Mouse (Mus musculus) midbrain, postnatal 0 days (tissue): ENCODE measurements around the gene Pot1a. TPM values are rescaled to one million over a fixed set of nuclear protein-coding genes. Genes with fewer than 3 reads are reported as not detected.

Source experiments
- ATAC-seq: fragments of 200-750 bp; cut with Nextera tagmentation; 2 replicates; pipeline ENCODE4 v1.8.0; 2017; ENCODE audit warnings: moderate number of reproducible peaks, mild to moderate bottlenecking, moderate TSS enrichment, moderate library complexity; ENCODE audit not compliant: low FRiP score
- DNase-seq: peaks from one replicate; pipeline ENCODE4 v3.0.0-alpha.2; 2015; ENCODE audit warnings: low spot score
- H3K27ac ChIP-seq: fragments of 300-500 bp; sonication (generic); 2 replicates; pipeline ENCODE4 v1.5.1; 2014; ENCODE audit warnings: low read depth, mild to moderate bottlenecking, low read length, mixed read lengths
- H3K27me3 ChIP-seq: fragments of 300-500 bp; sonication (generic); 2 replicates; pipeline ENCODE4 v1.6.1; 2014; ENCODE audit warnings: low read length, control low read depth, mixed read lengths; ENCODE audit not compliant: insufficient read depth
- H3K36me3 ChIP-seq: fragments of 300-500 bp; sonication (generic); 2 replicates; pipeline ENCODE4 v1.6.1; 2014; ENCODE audit warnings: low read length, control low read depth, mixed read lengths; ENCODE audit not compliant: insufficient read depth
- H3K4me1 ChIP-seq: fragments of 300-500 bp; sonication (generic); 2 replicates; pipeline ENCODE4 v1.6.1; 2014; ENCODE audit warnings: mild to moderate bottlenecking, control low read depth, antibody characterized with exemption, low read length, mixed read lengths; ENCODE audit not compliant: insufficient read depth
- H3K4me2 ChIP-seq: fragments of 300-500 bp; sonication (generic); 2 replicates; pipeline ENCODE4 v1.6.1; 2014; ENCODE audit warnings: low read depth, mild to moderate bottlenecking, low read length, mixed read lengths; ENCODE audit not compliant: poor library complexity, severe bottlenecking
- H3K4me3 ChIP-seq: fragments of 300-500 bp; sonication (generic); 2 replicates; pipeline ENCODE4 v1.5.1; 2014; ENCODE audit warnings: low read depth, mild to moderate bottlenecking, low read length, moderate library complexity
- H3K9ac ChIP-seq: fragments of 300-500 bp; sonication (generic); replicated peaks from 2 replicates; pipeline ENCODE4 v1.6.1; 2014; ENCODE audit warnings: mild to moderate bottlenecking, low read length, moderate library complexity, mixed read lengths; ENCODE audit not compliant: poor library complexity, severe bottlenecking
- H3K9me3 ChIP-seq: fragments of 300-500 bp; sonication (generic); 2 replicates; pipeline ENCODE4 v1.6.1; 2016; ENCODE audit warnings: low read length, control low read depth
- CTCF ChIP-seq: IDR thresholded peaks from 2 replicates; pipeline ENCODE4 v1.5.1; 2016; ENCODE audit warnings: antibody characterized with exemption, mild to moderate bottlenecking
- WGBS: fragments of 180-500 bp; shearing (Covaris S2); extraction: QIAGEN DNeasy Blood & Tissue Kit; methylation state at CpG from one replicate; pipeline ENCODE4 v1.1.7; 2014; 5-methylcytosine and 5-hydroxymethylcytosine counted together
- polyA plus RNA-seq: library from polyadenylated mRNA; unstranded; fragments of >200 nt; fragmentation: Nextera tagmentation; extraction: Ambion mirVana; gene quantifications from 2 replicates; pipeline ENCODE4 v1.2.1, GENCODE M21; 2015
- total RNA-seq: library from RNA; depleted of rRNA; stranded (reverse); fragments of >200 nt; gene quantifications from 2 replicates; pipeline ENCODE4 v1.2.3, GENCODE M21; 2014

Pot1a gene
- total and polyA plus RNA-seq, 2 experiments from 2014 or later: 15.7 to 19.9 TPM

DNA sequence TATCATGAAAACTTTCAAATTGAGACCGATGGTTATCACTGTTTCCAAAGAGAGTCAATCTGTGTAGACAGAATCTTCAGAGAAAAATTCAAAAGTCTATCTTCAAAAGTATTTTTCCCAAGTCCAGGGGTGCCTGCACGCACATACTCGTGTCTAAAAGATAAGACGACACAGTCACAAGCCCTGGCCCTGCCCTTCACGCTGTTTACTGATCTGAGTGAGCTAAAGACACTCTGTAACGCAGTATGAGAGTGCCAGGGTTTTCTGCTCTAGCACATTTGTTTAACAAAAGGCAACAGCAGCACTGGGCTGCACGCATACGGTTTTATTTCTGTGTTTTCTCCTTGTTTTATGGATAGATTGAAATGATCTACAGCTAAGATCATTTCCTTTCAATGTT, 41.5 kb downstream of the Pot1a start:
- H3K4me1 ChIP-seq: no peaks in the 10 kb centered on the region
- no peak for TF ChIP-seq CTCF
- H3K4me3 ChIP-seq: no peak overlapping the region
- peak; percentile 4 for DNase-seq
- H3K9ac ChIP-seq: no peak overlapping the region; the same call in 1 of the 2 replicates
- H3K36me3 ChIP-seq: 0 out of 2 replicates have a peak, but pooled peaks cover 5% of the 10 kb centered on the region
- 64% methylated on average over 8 of the region's 8 CpGs for WGBS
- peak overlapping the region; percentile 42; the same call in 1 of the 2 replicates for H3K4me2 ChIP-seq
- no peak overlapping the region for H3K27ac ChIP-seq
- no peaks in the 10 kb centered on the region for H3K9me3 ChIP-seq
- H3K27me3 ChIP-seq: no peaks in the 10 kb centered on the region
- 0 out of 2 replicates have a peak, but pooled peaks have one; percentile 55 for ATAC-seq

DNA sequence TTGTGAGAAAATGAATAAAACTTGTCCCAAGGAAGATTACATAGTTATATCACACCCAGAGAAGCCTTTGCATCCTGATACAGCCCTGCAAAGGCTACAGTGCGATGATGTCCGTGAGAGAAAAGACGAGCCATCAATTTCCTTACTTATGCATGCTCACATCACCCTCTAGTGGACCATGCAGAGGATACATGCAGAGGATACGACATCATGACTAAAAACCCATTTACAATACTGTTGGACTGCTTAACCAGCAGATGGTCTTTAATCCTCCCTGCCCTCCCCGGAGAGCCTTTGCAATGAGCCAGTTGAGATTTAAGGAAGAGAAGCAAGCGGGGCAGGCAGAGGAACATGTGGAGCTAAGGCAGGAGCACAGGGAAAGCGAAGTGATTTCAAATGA, 42.0 kb downstream of the Pot1a start:
- H3K27me3 ChIP-seq: no peaks in the 10 kb centered on the region
- DNase-seq (peak; percentile 88), ATAC-seq (peak; percentile 87)
- H3K9ac ChIP-seq: peak overlapping the region; percentile 25; the same call in 1 of the 2 replicates
- 0 out of 2 replicates have a peak, but pooled peaks cover 6% of the 10 kb centered on the region for H3K36me3 ChIP-seq
- H3K4me1 ChIP-seq: no peaks in the 10 kb centered on the region
- peak overlapping the region; percentile 42 for H3K4me2 ChIP-seq
- H3K4me3 ChIP-seq: no peak overlapping the region; the same call in 1 of the 2 replicates
- no peaks in the 10 kb centered on the region for H3K9me3 ChIP-seq
- WGBS: 13% methylated on average over 7 of the region's 7 CpGs
- TF ChIP-seq CTCF: peak; percentile 94
- no peak overlapping the region for H3K27ac ChIP-seq

DNA sequence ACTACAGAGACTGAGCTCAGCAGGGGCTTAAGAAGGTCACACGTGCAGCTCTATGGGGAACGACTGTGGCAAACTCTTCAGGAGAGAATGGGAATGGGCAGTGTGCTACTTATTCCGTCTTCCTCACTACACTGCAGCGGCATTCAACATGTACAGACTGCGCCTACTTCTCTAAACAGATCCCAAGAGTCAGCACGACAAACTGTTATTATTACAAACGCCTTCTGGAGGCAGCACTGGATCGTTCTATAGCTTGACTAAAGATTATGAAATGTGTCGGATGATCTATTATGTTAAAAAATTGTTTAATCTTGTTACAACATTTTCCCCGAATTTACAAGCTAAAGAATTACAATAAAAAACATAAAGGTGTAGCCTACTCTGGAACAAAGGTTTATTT, 42.8 kb downstream of the Pot1a start:
- no peak overlapping the region for H3K9ac ChIP-seq
- no peaks in the 10 kb centered on the region for H3K4me1 ChIP-seq
- no peaks in the 10 kb centered on the region for H3K9me3 ChIP-seq
- 68% methylated on average over 10 of the region's 10 CpGs for WGBS
- H3K27ac ChIP-seq: no peak overlapping the region
- peak; percentile 53 for TF ChIP-seq CTCF
- peaks cover 6% of the 10 kb centered on the region; the same call in 1 of the 2 replicates for H3K36me3 ChIP-seq
- H3K27me3 ChIP-seq: no peaks in the 10 kb centered on the region
- no peak overlapping the region for H3K4me3 ChIP-seq
- no peak overlapping the region for H3K4me2 ChIP-seq
- DNase-seq (peak; percentile 47), ATAC-seq (no peak)

DNA sequence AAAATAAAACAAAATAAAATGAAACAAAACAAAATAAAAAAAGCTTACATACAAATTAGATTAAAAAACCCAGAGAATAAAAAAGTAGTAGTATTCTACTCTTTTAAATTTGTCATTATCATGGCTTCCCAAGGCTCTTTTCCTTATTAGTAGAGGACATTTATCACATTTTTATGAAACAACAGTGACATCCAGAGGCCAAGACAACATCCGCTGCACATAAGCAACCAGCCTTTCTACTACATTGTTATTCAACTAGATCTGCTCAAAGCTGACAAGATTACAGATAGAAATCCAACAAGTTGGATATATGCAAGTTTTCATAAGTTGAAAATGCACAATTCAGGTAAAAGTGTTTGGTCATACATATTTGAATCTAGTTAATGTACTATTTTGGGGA, 56.4 kb downstream of the Pot1a start:
- no peaks in the 10 kb centered on the region for H3K4me1 ChIP-seq
- H3K4me2 ChIP-seq: no peak overlapping the region
- DNase-seq (peak; percentile 61), ATAC-seq (no peak)
- WGBS: 84% methylated on average over 1 of the region's 1 CpGs
- peak; percentile 71 for TF ChIP-seq CTCF
- no peak overlapping the region for H3K4me3 ChIP-seq
- no peak overlapping the region for H3K9ac ChIP-seq
- H3K9me3 ChIP-seq: no peaks in the 10 kb centered on the region
- no peaks in the 10 kb centered on the region for H3K36me3 ChIP-seq
- H3K27ac ChIP-seq: no peak overlapping the region
- H3K27me3 ChIP-seq: no peaks in the 10 kb centered on the region

DNA sequence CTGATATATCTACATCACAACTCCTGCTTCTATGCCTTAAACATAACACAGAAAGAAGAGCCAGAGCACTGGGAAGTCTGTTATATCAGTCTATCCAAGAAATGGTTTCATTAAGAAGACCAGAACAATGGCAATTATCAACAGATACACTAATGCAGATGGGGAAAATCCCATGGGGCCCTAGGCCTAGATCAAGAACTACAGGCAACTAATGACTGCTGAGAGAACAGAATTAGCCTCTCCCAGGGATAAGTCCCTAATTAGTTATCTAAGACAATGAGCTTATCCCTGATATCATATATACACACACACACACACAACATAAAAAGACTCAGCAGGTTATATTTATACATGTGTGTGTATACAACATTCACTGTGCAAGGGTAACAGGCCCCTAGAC, 72.5 kb downstream of the Pot1a start:
- Histone ChIP-seq H3K36me3 (no peaks in the 10 kb centered on the region), H3K27me3 (no peaks in the 10 kb centered on the region), H3K9ac (no peak overlapping the region), H3K27ac (no peak overlapping the region), H3K4me2 (no peak overlapping the region), H3K9me3 (no peaks in the 10 kb centered on the region), H3K4me3 (no peak overlapping the region), H3K4me1 (no peaks in the 10 kb centered on the region)
- no peak for TF ChIP-seq CTCF
- peak; percentile 27 for DNase-seq
- no peak for ATAC-seq

DNA sequence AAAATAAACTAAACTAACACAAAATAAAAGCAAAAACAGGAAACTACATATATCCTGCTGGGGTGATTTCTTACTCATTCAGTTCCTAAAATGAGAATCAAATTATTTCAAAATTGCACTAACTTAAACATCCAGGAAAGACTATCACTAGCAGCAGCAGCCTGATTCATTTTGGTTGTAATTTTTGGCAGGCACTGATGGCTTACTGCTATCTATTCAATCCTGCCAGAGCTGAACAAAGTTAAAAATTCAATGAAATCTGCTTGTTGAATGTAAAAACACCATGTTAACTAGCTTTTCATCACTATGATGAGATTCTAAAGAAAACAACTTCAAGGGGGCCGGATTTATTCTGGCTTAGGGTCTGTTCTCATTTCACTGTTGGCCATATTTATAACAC, 82.5 kb downstream of the Pot1a start:
- no peak for ATAC-seq
- TF ChIP-seq CTCF: no peak

More for the DNA sequence above, 82.5 kb downstream of the Pot1a start:
- WGBS: 74% methylated on average over 1 of the region's 1 CpGs
- no peaks in the 10 kb centered on the region for H3K27me3 ChIP-seq
- H3K9me3 ChIP-seq: no peaks in the 10 kb centered on the region
- H3K9ac ChIP-seq: no peak overlapping the region
- H3K27ac ChIP-seq: no peak overlapping the region
- H3K4me1 ChIP-seq: no peaks in the 10 kb centered on the region
- no peak overlapping the region for H3K4me3 ChIP-seq
- no peak overlapping the region for H3K4me2 ChIP-seq
- H3K36me3 ChIP-seq: no peaks in the 10 kb centered on the region
- DNase-seq: no peak
